Mouse (Mus musculus): ENCODE results near the gene Dmgdh.

Dmgdh gene

DNA sequence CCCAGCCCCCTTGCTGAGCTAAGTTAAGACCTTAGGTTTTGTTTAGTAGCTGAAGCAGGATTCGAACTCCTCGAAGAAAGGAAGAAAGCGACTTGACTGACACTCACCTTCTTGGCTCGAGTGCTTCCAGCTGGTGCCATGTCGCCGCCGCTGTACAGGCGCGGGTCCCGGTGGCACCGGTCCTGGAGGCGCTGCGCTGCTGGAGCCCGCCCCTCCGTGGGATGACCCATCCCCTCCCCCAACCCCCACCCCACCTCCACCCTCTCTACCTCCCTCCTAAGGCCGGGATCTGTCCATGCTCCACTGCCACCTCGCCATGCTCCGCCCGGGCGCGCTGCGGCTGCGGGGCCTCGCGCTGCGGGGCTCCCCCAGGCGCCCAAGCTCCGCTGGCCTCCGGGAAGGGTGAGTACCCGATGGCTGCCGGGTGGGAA, at the start of gene Dmgdh, which contains the start of gene Bhmt2:
Gene Dmgdh, plus strand, starts transcription at position 303 of the 431 bp plus-strand sequence.
Gene Bhmt2, minus strand, starts transcription at position 172 of the 431 bp plus-strand sequence.
- no peak for DNase-seq (ENCODE audit: inconsistent age in 2 of 2, low spot score in 1 of 2)

DNA sequence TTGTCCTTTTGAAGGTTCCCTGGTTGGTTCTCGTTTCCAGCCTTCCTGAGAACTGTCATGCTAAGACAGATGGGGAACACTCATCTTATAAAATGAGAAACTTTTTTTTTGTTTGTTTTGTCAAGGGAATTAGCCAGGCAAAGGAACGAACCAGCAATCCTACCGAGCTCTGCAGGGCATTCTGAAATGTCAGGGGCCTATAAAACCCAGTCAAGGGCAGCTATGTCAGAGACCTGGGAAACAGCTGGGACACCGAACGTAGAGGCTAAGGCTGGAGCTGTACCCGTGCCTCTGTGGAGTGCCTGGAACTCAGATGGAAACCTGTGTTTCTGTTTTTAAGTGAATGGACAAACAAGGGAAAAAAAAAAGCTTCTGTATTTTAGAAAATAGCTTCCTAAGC, 45.4 kb upstream of the Dmgdh start:
- peak; percentile 26 to 54 for DNase-seq (ENCODE audit: inconsistent age in 2 of 2, low spot score in 1 of 2)

GRCm38 (mm10) chr13:93630941-93631705, 43.1 kb upstream of the Dmgdh start:
- no peak for DNase-seq (ENCODE audit: inconsistent age in 2 of 2, low spot score in 1 of 2)

- no peak for DNase-seq (ENCODE audit: inconsistent age in 2 of 2, low spot score in 1 of 2)
These were observed 41.3 kb upstream of the Dmgdh start for GRCm38 (mm10) chr13:93632927-93633326.

- no peak for DNase-seq (ENCODE audit: inconsistent age in 2 of 2, low spot score in 1 of 2)
These were observed 37.7 kb upstream of the Dmgdh start for GRCm38 (mm10) chr13:93636561-93636960.

GRCm38 (mm10) chr13:93637282-93638245, 36.7 kb upstream of the Dmgdh start, which contains the start of gene Bhmt:
Gene Bhmt, minus strand, starts transcription at chr13:93637961.
- DNase-seq (ENCODE audit: inconsistent age in 2 of 2, low spot score in 1 of 2), result peak; percentile 31 to 62

- DNase-seq (ENCODE audit: inconsistent age in 2 of 2, low spot score in 1 of 2), result peak in 1 of 2 experiments; percentile 25
These were observed 34.6 kb upstream of the Dmgdh start for GRCm38 (mm10) chr13:93639636-93640035.

DNA sequence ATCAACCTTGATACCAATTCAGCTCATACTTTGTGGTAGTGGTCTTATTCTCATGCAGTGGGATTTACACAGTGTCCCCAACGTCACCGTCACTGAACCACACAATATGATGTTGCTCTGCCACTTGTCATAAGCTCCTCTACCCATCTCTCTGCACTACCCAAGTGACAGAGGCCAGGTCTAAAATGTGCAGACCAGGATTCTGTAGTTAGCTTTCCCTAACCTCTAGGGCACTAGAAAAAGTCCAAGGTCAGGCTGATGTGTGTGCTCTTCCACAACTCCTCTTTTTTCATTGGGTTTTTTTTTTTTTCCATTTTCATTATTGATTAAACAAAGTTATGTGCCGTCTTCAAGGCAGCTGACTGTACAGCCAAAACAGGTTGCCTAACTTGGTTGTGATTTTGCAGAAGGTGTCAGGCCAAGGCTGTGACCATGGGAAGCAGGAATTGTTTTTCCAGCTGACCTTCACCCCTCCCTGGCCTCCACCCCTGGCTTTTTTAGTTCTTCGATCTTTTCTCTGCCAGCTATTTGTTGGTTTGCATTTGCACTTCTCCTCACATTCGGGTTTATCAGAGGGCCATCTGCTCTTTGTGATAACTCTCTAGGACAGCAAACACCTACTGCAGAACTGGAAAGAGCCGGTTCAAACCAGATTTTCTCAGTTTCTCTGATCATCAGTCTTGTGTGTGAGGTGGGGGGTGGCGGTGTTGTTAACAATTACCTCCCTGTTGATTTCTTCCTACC, 25.7 kb upstream of the Dmgdh start:
- peak; percentile 49 to 84 for DNase-seq (ENCODE audit: inconsistent age in 2 of 2, low spot score in 1 of 2)

DNA sequence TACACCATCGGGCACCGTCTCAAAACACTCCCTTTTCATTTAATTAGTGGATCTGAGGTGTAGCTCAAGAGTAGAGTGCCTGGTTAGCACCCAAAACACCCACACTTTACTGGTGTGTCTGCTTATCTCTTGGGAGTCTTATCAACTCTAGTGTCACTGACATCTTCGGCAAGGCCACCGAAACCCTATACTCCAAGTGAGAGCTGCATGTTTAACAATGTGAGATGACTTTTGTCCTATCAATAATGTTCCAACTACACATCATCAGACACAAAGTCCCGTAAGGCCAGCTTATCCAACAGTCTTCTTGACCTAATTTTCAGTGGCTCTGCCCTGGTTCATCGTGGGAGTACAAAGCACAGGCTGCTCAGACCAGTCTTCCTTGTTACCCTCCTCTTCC, 20.9 kb upstream of the Dmgdh start:
- no peak for DNase-seq (ENCODE audit: inconsistent age in 2 of 2, low spot score in 1 of 2)

GRCm38 (mm10) chr13:93657941-93658340, 16.3 kb upstream of the Dmgdh start:
- DNase-seq (ENCODE audit: inconsistent age in 2 of 2, low spot score in 1 of 2), result no peak

GRCm38 (mm10) chr13:93667586-93667985, 6.6 kb upstream of the Dmgdh start:
- no peak for DNase-seq (ENCODE audit: inconsistent age in 2 of 2, low spot score in 1 of 2)

GRCm38 (mm10) chr13:93672371-93672770, 1.9 kb upstream of the Dmgdh start:
- no peak for DNase-seq (ENCODE audit: inconsistent age in 2 of 2, low spot score in 1 of 2)

GRCm38 (mm10) chr13:93673296-93673695, 937 bp upstream of the Dmgdh start:
- DNase-seq (ENCODE audit: inconsistent age in 2 of 2, low spot score in 1 of 2), result no peak

DNA sequence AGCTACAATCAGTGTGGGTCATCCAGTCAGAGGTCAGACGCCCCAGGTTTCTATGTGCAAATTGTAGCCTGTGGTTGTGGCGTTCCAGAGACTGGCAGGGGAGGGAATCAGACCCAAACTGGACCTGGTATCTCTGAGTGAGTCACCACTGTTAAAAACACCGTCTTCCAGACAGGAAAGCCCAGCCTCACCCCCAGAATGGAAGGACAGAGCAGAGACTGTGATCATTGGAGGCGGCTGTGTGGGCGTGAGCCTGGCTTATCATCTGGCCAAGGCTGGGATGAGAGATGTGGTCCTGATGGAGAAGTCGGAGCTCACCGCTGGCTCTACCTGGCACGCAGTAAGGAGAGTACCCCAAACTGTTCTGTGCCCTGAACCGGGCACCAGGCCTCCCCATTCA, 2.6 kb downstream of the Dmgdh start:
- peak in 1 of 2 experiments; percentile 20 for DNase-seq (ENCODE audit: inconsistent age in 2 of 2, low spot score in 1 of 2)

- DNase-seq (ENCODE audit: inconsistent age in 2 of 2, low spot score in 1 of 2), result no peak
These were observed 9.1 kb downstream of the Dmgdh start for GRCm38 (mm10) chr13:93683336-93683735.

GRCm38 (mm10) chr13:93685226-93685625, 11.0 kb downstream of the Dmgdh start:
- DNase-seq (ENCODE audit: inconsistent age in 2 of 2, low spot score in 1 of 2), result no peak

- no peak for DNase-seq (ENCODE audit: inconsistent age in 2 of 2, low spot score in 1 of 2)
These were observed 13.1 kb downstream of the Dmgdh start for GRCm38 (mm10) chr13:93687321-93687720.

- no peak for DNase-seq (ENCODE audit: inconsistent age in 2 of 2, low spot score in 1 of 2)
These were observed 15.3 kb downstream of the Dmgdh start for GRCm38 (mm10) chr13:93689566-93689965.

GRCm38 (mm10) chr13:93690821-93691220, 16.6 kb downstream of the Dmgdh start:
- no peak for DNase-seq (ENCODE audit: inconsistent age in 2 of 2, low spot score in 1 of 2)

GRCm38 (mm10) chr13:93698866-93699265, 24.6 kb downstream of the Dmgdh start:
- DNase-seq (ENCODE audit: inconsistent age in 2 of 2, low spot score in 1 of 2), result no peak

GRCm38 (mm10) chr13:93705697-93706096, 31.5 kb downstream of the Dmgdh start:
- DNase-seq (ENCODE audit: inconsistent age in 2 of 2, low spot score in 1 of 2), result peak in 1 of 2 experiments; percentile 24
